Mouse (Mus musculus): ENCODE data around the gene Nhp2.
"Not testable (repeated sequence)": the region's sequence is repeated elsewhere in the genome, so short reads cannot be mapped to it uniquely, and the experiment has no call there.

Gene Nhp2

GRCm38 (mm10) chr11:51654891-51655290, 35.4 kb downstream of the Nhp2 start:
- in situ Hi-C loops (cut with MboI, MseI): no loop called here

DNA sequence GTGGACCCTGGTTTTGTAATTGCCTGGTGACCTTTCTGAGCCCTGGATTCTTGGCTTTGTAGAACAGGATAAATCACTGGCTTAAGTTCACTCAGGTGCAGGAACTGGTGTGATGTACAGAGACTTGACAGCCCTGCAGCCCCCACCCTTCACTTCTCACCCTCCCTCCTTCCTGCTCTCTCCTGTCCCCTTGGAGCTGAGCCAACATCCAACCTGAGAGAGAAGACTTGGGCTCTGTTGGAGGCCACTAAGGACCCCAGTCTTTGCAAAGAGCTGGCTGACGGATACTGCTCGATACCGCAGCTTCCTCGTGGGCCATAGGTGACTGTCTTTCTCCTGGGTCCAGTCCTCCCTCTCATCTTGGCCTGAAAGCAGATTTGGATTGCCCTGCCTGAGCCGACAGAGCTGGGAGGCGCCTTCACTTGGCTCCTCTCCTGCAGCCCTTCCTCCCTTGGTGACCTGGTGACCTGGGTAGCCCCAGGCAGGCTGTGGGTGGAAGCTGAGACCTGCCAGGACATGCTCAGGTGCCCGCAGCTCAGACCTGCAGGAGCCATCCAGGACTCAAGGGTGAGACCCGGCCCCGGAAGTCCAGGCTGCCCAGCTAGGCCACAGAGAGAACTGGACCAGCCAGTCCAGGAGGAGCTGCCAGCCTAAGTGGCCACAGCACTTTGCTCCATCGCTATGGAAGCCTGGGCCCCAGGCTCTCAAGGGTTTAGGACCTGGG, 37.4 kb downstream of the Nhp2 start:
- in situ Hi-C loops (cut with MboI, MseI): no loop called here

DNA sequence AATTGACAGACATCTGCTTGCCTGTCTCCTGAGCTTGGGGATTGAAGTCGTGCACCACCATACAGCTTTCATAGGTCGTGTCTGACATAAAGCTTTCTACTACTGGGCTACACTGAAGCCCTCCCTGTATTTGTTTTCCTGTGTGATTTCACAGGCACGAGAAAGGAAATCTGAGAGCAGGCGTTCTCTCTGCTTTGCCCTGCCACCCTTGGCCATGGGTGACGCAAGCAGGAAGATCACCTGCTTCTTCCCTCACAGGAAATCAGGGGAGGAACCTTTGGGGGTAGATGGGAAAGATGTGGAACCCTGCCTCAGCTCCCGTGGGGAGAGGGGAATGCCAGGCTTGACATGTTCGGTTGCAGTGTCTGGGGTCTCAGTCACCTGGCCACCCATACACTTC, 38.8 kb downstream of the Nhp2 start:
- in situ Hi-C loops (cut with MboI, MseI): no loop called here

GRCm38 (mm10) chr11:51658705-51659104, 39.2 kb downstream of the Nhp2 start:
- in situ Hi-C loops (cut with MboI, MseI): no loop called here

DNA sequence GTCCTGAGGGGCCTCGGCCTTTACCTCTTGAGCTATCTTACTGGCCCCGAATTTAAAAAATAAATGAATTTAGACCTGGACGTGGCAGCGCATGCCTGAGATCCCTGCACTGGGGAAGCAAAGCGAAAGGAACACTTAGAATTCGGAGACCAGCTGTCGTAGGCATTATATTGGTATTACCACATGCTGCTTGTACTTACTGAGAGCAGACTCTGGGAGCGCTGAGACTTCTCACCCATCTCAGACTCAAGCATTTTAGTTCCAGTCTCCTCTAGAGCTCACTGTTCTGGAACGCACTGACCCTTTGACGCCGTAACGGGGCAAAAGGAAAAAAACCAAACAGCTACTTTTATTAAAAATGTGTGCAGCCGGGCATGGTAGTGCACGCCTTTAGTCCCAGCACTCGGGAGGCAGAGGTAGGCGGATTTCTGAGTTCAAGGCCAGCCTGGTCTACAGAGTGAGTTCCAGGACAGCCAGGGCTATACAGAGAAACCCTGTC, 42.4 kb downstream of the Nhp2 start:
- in situ Hi-C loops (cut with MboI, MseI): no loop called here

DNA sequence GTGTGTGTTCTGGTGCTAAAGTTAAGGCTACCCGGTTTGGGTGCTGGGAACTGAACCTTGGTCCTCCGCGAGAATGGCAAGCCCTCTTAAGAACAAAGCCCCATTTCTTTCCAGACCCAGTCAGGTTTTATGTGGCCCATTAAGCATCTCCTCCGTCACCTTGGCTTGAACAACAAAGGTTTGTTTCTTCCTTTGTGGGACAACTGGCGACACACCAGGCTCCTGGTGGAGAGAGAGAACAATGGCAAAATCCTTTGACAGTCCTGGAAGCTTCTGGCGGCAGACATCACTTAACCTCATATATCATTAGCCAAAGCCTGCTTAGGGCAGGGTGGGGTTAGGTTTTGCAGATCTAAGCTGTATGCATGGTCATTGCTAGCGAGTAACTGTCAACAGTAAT, 43.1 kb downstream of the Nhp2 start:
- in situ Hi-C loops (cut with MboI, MseI): no loop called here

DNA sequence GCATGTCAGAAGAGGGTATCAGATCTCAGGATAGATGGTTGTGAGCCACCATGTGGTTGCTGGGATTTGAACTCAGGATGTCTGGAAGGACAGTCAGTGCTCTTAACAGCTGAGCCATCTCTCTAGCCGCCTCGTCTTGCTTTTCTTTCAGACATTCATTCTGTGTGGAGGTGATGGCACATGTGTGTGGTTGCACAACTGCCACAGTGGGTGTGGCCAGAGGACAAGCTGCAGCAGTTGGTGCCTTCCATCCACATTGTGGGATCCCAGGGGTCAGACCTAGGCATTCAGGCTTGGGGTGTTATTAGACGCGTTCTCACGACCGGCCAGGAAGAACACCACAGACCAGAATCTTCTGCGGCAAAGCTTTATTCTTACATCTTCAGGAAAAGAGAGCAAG, 45.2 kb downstream of the Nhp2 start:
- in situ Hi-C loops (cut with MboI, MseI): not testable (repeated sequence)

GRCm38 (mm10) chr11:51670846-51671245, 51.3 kb downstream of the Nhp2 start:
- in situ Hi-C loops (cut with MboI, MseI): no loop called here

DNA sequence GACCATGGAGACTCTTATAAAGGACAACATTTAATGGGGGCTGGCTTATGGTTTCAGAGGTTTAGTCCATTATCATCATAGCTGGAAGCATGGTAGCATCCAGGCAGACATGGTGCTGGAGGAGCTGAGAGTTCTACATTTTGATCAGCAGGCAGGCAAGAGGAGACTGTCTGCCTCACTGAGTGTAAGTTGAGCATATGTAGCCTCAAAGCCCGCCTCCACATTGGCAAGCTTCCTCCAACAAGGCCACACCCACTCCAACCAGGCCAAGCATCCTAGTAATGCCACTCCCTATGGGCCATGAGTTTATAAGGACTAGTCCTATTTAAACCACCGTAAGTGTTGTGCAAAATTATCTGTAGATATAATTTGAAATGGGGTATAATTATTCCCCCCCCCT, 51.8 kb downstream of the Nhp2 start:
- in situ Hi-C loops (cut with MboI, MseI): no loop called here

- in situ Hi-C loops (cut with MboI, MseI): no loop called here
Measured at GRCm38 (mm10) chr11:51673291-51673690, 53.8 kb downstream of the Nhp2 start.

Data from T-helper 2 cell (primary cell).